Mouse (Mus musculus) neural tube, embryonic 13.5 days (tissue): ENCODE results near the gene Srsf7. TPM values are rescaled to one million over a fixed set of nuclear protein-coding genes. Genes with fewer than 3 reads are reported as not detected.
"Not testable (repeated sequence)": the region's sequence is repeated elsewhere in the genome, so short reads cannot be mapped to it uniquely, and the experiment has no call there.

Experiments used
- ATAC-seq: fragments of 200-750 bp; cut with Nextera tagmentation; 2 replicates; pipeline ENCODE4 v1.8.0; 2017; ENCODE audit warnings: low read depth, mild to moderate bottlenecking, moderate TSS enrichment, moderate library complexity
- H3K27ac ChIP-seq: fragments of 300-500 bp; sonication (generic); replicated peaks from 2 replicates; pipeline ENCODE4 v1.5.1; 2015; ENCODE audit warnings: moderate library complexity, mild to moderate bottlenecking, inconsistent platforms
- H3K27me3 ChIP-seq: fragments of 300-500 bp; sonication (generic); 2 replicates; pipeline ENCODE4 v1.6.1; 2015; ENCODE audit warnings: mild to moderate bottlenecking, inconsistent platforms
- H3K36me3 ChIP-seq: fragments of 300-500 bp; sonication (generic); 2 replicates; pipeline ENCODE4 v1.6.1; 2015; ENCODE audit warnings: mild to moderate bottlenecking, inconsistent platforms
- H3K4me1 ChIP-seq: fragments of 300-500 bp; sonication (generic); replicated peaks from 2 replicates; pipeline ENCODE4 v1.6.1; 2015; ENCODE audit warnings: inconsistent platforms
- H3K4me2 ChIP-seq: fragments of 300-500 bp; sonication (generic); 2 replicates; pipeline ENCODE4 v1.6.1; 2015; ENCODE audit warnings: inconsistent platforms, mild to moderate bottlenecking, moderate library complexity
- H3K4me3 ChIP-seq: fragments of 300-500 bp; sonication (generic); 2 replicates; pipeline ENCODE4 v1.5.1; 2015; ENCODE audit warnings: mild to moderate bottlenecking, inconsistent platforms
- H3K9ac ChIP-seq: fragments of 300-500 bp; sonication (generic); 2 replicates; pipeline ENCODE4 v1.6.1; 2015; ENCODE audit warnings: moderate library complexity, mild to moderate bottlenecking, inconsistent platforms
- H3K9me3 ChIP-seq: fragments of 300-500 bp; sonication (generic); 2 replicates; pipeline ENCODE4 v1.6.1; 2016; ENCODE audit warnings: inconsistent platforms
- WGBS: fragments of 180-500 bp; shearing (Covaris S2); methylation state at CpG from one replicate; pipeline ENCODE4 v1.1.7; 2015; 5-methylcytosine and 5-hydroxymethylcytosine counted together
- polyA plus RNA-seq: library from polyadenylated mRNA; unstranded; fragments of >200 nt; fragmentation: Nextera tagmentation; extraction: Ambion mirVana; gene quantifications from 2 replicates; pipeline ENCODE4 v1.2.1, GENCODE M21; 2015

Srsf7 gene
- polyA plus RNA-seq, 1 experiment from 2014 or later: 470 TPM

- H3K4me2 ChIP-seq: no peak overlapping the region
- no peaks in the 10 kb centered on the region for H3K36me3 ChIP-seq
- H3K4me1 ChIP-seq: no peaks in the 10 kb centered on the region
- no peak overlapping the region for H3K4me3 ChIP-seq
- peak; percentile 87 for ATAC-seq
- H3K9ac ChIP-seq: no peak overlapping the region
- H3K27me3 ChIP-seq: no peaks in the 10 kb centered on the region
- H3K9me3 ChIP-seq: no peaks in the 10 kb centered on the region
- no peak overlapping the region for H3K27ac ChIP-seq
Observed at GRCm38 (mm10) chr17:80180468-80180867, 26.6 kb downstream of the Srsf7 start.

GRCm38 (mm10) chr17:80179959-80180358 lies 27.1 kb downstream of the Srsf7 start:
- 0% methylated on average over 6 of the region's 6 CpGs for WGBS
- Histone ChIP-seq H3K9ac (no peak overlapping the region), H3K4me3 (no peak overlapping the region), H3K27ac (no peak overlapping the region), H3K36me3 (no peaks in the 10 kb centered on the region), H3K4me1 (no peaks in the 10 kb centered on the region), H3K4me2 (no peak overlapping the region), H3K27me3 (no peaks in the 10 kb centered on the region), H3K9me3 (no peaks in the 10 kb centered on the region)
- peak; percentile 88 for ATAC-seq

- not testable (repeated sequence) for H3K4me2 ChIP-seq, H3K4me3 ChIP-seq, H3K27ac ChIP-seq, ATAC-seq, H3K4me1 ChIP-seq, H3K9ac ChIP-seq, H3K27me3 ChIP-seq, H3K36me3 ChIP-seq, H3K9me3 ChIP-seq
- 88% methylated on average over 3 of the region's 3 CpGs for WGBS
Observed at GRCm38 (mm10) chr17:80178846-80179245, 28.3 kb downstream of the Srsf7 start.

- H3K4me2 ChIP-seq: no peak overlapping the region
- H3K9ac ChIP-seq: no peak overlapping the region
- no peaks in the 10 kb centered on the region for H3K36me3 ChIP-seq
- H3K9me3 ChIP-seq: no peaks in the 10 kb centered on the region
- ATAC-seq: no peak
- no peak overlapping the region for H3K27ac ChIP-seq
- no peaks in the 10 kb centered on the region for H3K27me3 ChIP-seq
- 86% methylated on average over 3 of the region's 3 CpGs for WGBS
- H3K4me1 ChIP-seq: no peaks in the 10 kb centered on the region
- no peak overlapping the region for H3K4me3 ChIP-seq
Observed at GRCm38 (mm10) chr17:80175966-80176365, 31.1 kb downstream of the Srsf7 start.

GRCm38 (mm10) chr17:80175386-80175739 lies 31.7 kb downstream of the Srsf7 start:
- H3K27me3 ChIP-seq: no peaks in the 10 kb centered on the region
- ATAC-seq: no peak

GRCm38 (mm10) chr17:80174699-80175385 lies 32.3 kb downstream of the Srsf7 start:
- Histone ChIP-seq H3K4me1 (no peaks in the 10 kb centered on the region), H3K27me3 (no peaks in the 10 kb centered on the region), H3K27ac (no peak overlapping the region), H3K4me3 (no peak overlapping the region), H3K4me2 (no peak overlapping the region), H3K9ac (no peak overlapping the region), H3K36me3 (no peaks in the 10 kb centered on the region), H3K9me3 (no peaks in the 10 kb centered on the region)
- ATAC-seq: no peak
- WGBS: 81% methylated on average over 19 of the region's 19 CpGs

More at GRCm38 (mm10) chr17:80175386-80175739, 31.7 kb downstream of the Srsf7 start:
- Histone ChIP-seq H3K9ac (no peak overlapping the region), H3K4me3 (no peak overlapping the region), H3K4me1 (no peaks in the 10 kb centered on the region), H3K4me2 (no peak overlapping the region), H3K9me3 (no peaks in the 10 kb centered on the region), H3K36me3 (no peaks in the 10 kb centered on the region), H3K27ac (no peak overlapping the region)
- WGBS: 85% methylated on average over 4 of the region's 4 CpGs

GRCm38 (mm10) chr17:80174146-80174545 lies 33.0 kb downstream of the Srsf7 start:
- no peak overlapping the region for H3K27ac ChIP-seq
- H3K4me1 ChIP-seq: peaks cover 3% of the 10 kb centered on the region
- no peaks in the 10 kb centered on the region for H3K36me3 ChIP-seq
- no peak for ATAC-seq
- no peaks in the 10 kb centered on the region for H3K9me3 ChIP-seq
- H3K9ac ChIP-seq: no peak overlapping the region
- no peaks in the 10 kb centered on the region for H3K27me3 ChIP-seq
- whole genome bisulfite sequencing: 91% methylated on average over 3 of the region's 3 CpGs
- no peak overlapping the region for H3K4me2 ChIP-seq
- no peak overlapping the region for H3K4me3 ChIP-seq

GRCm38 (mm10) chr17:80173708-80174107 lies 33.4 kb downstream of the Srsf7 start:
- H3K4me3 ChIP-seq: no peak overlapping the region
- no peak overlapping the region for H3K4me2 ChIP-seq
- no peak overlapping the region for H3K9ac ChIP-seq
- no peaks in the 10 kb centered on the region for H3K27me3 ChIP-seq
- WGBS: 81% methylated on average over 2 of the region's 2 CpGs
- H3K36me3 ChIP-seq: no peaks in the 10 kb centered on the region
- peaks cover 7% of the 10 kb centered on the region for H3K4me1 ChIP-seq
- ATAC-seq: no peak
- H3K9me3 ChIP-seq: no peaks in the 10 kb centered on the region
- no peak overlapping the region for H3K27ac ChIP-seq

- Histone ChIP-seq H3K9me3 (no peaks in the 10 kb centered on the region), H3K4me3 (no peak overlapping the region), H3K4me2 (no peak overlapping the region), H3K9ac (no peak overlapping the region), H3K36me3 (no peaks in the 10 kb centered on the region), H3K27ac (no peak overlapping the region), H3K4me1 (peaks cover 17% of the 10 kb centered on the region), H3K27me3 (no peaks in the 10 kb centered on the region)
- WGBS: 89% methylated on average over 5 of the region's 5 CpGs
- no peak for ATAC-seq
Observed at GRCm38 (mm10) chr17:80172761-80173160, 34.3 kb downstream of the Srsf7 start.

- no peaks in the 10 kb centered on the region for H3K27me3 ChIP-seq
- no peaks in the 10 kb centered on the region for H3K36me3 ChIP-seq
- peaks cover 24% of the 10 kb centered on the region for H3K4me1 ChIP-seq
- WGBS: 93% methylated on average over 4 of the region's 4 CpGs
- no peak overlapping the region for H3K9ac ChIP-seq
- no peak overlapping the region for H3K4me2 ChIP-seq
- H3K4me3 ChIP-seq: no peak overlapping the region
- H3K27ac ChIP-seq: no peak overlapping the region
- no peak for ATAC-seq
- H3K9me3 ChIP-seq: no peaks in the 10 kb centered on the region
Observed at GRCm38 (mm10) chr17:80171948-80172347, 35.2 kb downstream of the Srsf7 start.

GRCm38 (mm10) chr17:80170951-80171350 lies 36.2 kb downstream of the Srsf7 start:
- Histone ChIP-seq H3K9ac (no peak overlapping the region), H3K27me3 (no peaks in the 10 kb centered on the region), H3K4me2 (no peak overlapping the region), H3K27ac (no peak overlapping the region), H3K36me3 (no peaks in the 10 kb centered on the region), H3K4me3 (no peak overlapping the region), H3K9me3 (no peaks in the 10 kb centered on the region), H3K4me1 (peaks cover 24% of the 10 kb centered on the region)
- no peak for ATAC-seq
- WGBS: 88% methylated on average over 7 of the region's 7 CpGs

GRCm38 (mm10) chr17:80169792-80170191 lies 37.3 kb downstream of the Srsf7 start:
- no peak for ATAC-seq
- Histone ChIP-seq H3K4me3 (no peak overlapping the region), H3K4me1 (peaks cover 24% of the 10 kb centered on the region), H3K27me3 (no peaks in the 10 kb centered on the region), H3K9me3 (no peaks in the 10 kb centered on the region), H3K36me3 (no peaks in the 10 kb centered on the region), H3K27ac (no peak overlapping the region), H3K4me2 (no peak overlapping the region), H3K9ac (no peak overlapping the region)
- 94% methylated on average over 6 of the region's 6 CpGs for WGBS
